Mouse (Mus musculus): ENCODE data around the gene Hadha.
A peak's percentile ranks its signal among the peaks of the same experiment; 100 is the strongest.

DNA sequence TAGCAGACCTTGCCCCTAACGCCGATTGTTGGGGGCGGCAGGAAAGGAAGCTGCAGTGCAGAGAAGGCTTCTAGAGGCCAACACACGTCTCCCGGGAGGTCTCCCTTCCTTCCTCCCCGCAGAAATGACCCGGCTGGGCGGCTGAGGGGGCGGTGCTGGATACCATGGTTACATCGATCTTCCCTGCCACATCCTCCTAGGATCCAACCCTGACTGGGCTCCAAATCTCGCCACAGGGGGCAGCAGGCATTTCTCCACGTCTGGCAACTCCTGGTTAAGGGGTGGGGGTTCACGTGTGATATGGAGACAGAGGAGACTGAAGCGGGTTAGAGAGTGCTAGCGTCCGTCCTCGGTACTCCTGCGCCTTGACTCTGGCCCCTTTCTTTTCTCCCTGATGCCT, 43.8 kb downstream of the Hadha start:
- TF ChIP-seq EP300 (IDR thresholded peaks at IDR 0.05; ENCODE audit: low read depth), result no peak
- TF ChIP-seq CTCF (IDR thresholded peaks at IDR 0.05; ENCODE audit: low read depth), result peak; percentile 56
